Mouse (Mus musculus): ENCODE data around the gene Gm5771.
"Not testable (repeated sequence)": the region's sequence is repeated elsewhere in the genome, so short reads cannot be mapped to it uniquely, and the experiment has no call there.

The Gm5771 gene

DNA sequence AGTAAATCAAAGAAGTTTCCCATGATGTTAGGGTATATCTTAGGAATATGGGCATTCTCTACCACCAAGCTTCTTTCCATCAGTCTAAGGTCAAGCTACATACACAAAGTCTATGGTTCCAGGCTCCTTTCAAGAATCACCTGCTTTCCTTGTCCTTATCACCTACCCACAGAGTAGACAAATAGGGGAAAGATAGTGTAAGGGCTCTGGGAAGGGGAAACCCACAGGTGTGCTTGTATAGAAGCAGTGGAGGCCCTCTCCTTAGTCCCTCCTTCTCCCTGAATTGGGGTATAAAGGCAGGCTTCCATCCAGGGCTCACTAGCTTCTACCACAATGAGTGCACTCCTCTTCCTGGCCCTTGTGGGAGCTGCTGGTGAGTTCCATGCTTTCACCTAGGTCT, at the start of gene Gm5771:
Gm5771 (plus strand) TSS at position 301 of the 400 bp plus-strand sequence.
- not testable (repeated sequence) for DNase-seq

DNA sequence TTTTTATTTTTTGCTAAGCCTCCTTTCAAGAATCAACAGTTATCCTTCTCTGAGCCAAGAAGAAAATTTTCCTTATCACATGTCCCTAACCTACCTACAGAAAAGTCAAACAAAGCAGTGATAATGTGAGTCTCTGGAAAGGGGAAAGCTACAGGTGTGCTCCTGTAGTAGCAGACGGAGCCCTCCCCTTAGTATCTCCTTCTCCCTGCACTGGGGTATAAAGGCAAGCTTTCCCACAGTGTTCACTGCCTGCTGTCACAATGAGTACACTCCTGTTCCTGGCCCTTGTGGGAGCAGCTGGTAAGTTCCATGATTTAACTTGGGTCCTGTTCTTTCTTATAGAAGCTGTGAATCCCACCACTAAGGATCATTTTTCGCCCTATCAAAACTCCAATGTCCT, 38.2 kb upstream of the Gm5771 start, which contains the start of gene Try10:
Try10 (plus strand) TSS at position 174 of the 400 bp plus-strand sequence.
- DNase-seq = no peak

GRCm38 (mm10) chr6:41373772-41374171, 18.4 kb upstream of the Gm5771 start:
- DNase-seq = not testable (repeated sequence)

DNA sequence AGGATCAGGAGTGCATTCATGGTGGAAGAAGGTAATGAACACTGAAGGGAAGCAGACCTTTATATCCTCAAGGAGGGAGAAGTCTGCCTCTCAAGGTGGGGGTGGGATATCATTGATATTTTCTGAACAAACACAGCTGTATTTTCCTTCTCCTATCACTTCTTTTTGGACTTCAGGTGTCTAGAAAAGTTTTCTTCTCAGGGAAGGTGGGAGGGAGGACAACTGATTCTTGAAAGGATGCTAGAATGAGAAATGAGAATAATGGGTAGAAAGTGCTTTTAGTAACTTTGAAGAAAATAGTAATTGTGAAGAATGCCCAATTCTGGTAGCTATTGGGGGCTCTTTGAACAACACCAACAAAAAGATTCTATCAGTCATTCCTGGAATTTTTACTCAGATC, 14.6 kb upstream of the Gm5771 start, which contains the start of gene Prss3:
Prss3 (minus strand) TSS at position 101 of the 400 bp plus-strand sequence.
- DNase-seq = not testable (repeated sequence)

GRCm38 (mm10) chr6:41386781-41387180, 5.4 kb upstream of the Gm5771 start:
- DNase-seq = no peak

DNA sequence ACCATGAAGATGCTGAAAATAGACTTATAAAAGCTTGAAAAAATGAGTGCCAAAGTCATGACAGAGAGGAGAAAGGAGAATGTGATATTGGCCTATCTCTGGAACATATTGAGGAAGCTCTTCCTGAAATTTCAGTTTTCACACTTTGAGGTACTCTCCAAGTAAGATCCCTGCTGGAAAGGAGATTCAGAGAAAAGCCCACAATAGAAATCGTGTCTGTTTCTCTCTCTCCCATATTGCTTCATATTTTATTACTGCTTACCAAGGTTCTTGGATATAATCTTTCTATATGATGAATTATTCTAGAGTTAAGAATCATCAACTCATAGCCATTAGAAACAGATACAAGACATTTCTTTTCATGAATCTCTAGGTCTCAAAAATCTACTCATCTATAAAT, 516 bp upstream of the Gm5771 start:
- DNase-seq = not testable (repeated sequence)

- DNase-seq = not testable (repeated sequence)
Measured at GRCm38 (mm10) chr6:41442261-41442660, 50.1 kb downstream of the Gm5771 start.

GRCm38 (mm10) chr6:41446045-41446444, 53.9 kb downstream of the Gm5771 start, which contains the start of gene Gm10334:
Gene Gm10334 (minus strand): TSS chr6:41446145.
- DNase-seq = not testable (repeated sequence)
